Mouse (Mus musculus): ENCODE data around the gene Gm11634. TPM values are rescaled to one million over a fixed set of nuclear protein-coding genes. Genes with fewer than 3 reads are reported as not detected.
A peak's percentile ranks its signal among the peaks of the same experiment; 100 is the strongest.
"Not testable (repeated sequence)": the region's sequence is repeated elsewhere in the genome, so short reads cannot be mapped to it uniquely, and the experiment has no call there.

Gm11634 gene
- polyA plus RNA-seq, 1 experiment from 2014 or later: not detected

- H3K4me3 ChIP-seq: peak overlapping the region; percentile 53
- H3K27ac ChIP-seq; H3K9me3 ChIP-seq (replicated peaks); ATAC-seq; H3K27me3 ChIP-seq: not testable (repeated sequence)
- WGBS: 73% methylated on average over 4 of the region's 5 CpGs
- H3K4me2 ChIP-seq: peak overlapping the region; percentile 80
- H3K36me3 ChIP-seq (ENCODE audit: poor library complexity, severe bottlenecking): peaks cover 11% of the 10 kb centered on the region; the same call in 1 of the 2 replicates
- peak overlapping the region; percentile 71; the same call in 1 of the 2 replicates for H3K9ac ChIP-seq
- H3K4me1 ChIP-seq: peaks cover 11% of the 10 kb centered on the region
Measured at GRCm38 (mm10) chr11:101628733-101629417, 29.8 kb upstream of the Gm11634 start.

GRCm38 (mm10) chr11:101627857-101628559 is 29.0 kb upstream of the Gm11634 start:
- peak; percentile 64 for ATAC-seq
- H3K4me1 ChIP-seq: peaks cover 11% of the 10 kb centered on the region

GRCm38 (mm10) chr11:101626995-101627856 is 28.2 kb upstream of the Gm11634 start, which contains the start of gene Rdm1:
Gene Rdm1 (plus strand): TSS chr11:101627195.
- peak within 1 kb of the TSS; percentile 91 for H3K27ac ChIP-seq
- H3K9me3 ChIP-seq (replicated peaks): no peaks in the 10 kb centered on the region
- H3K4me3 ChIP-seq: peak within 1 kb of the TSS; percentile 53
- H3K27me3 ChIP-seq: no peaks in the 10 kb centered on the region
- WGBS: under 1% methylated on average over 34 of the region's 34 CpGs
- H3K4me1 ChIP-seq: peaks cover 11% of the 10 kb centered on the region
- no peaks in the 10 kb centered on the region for H3K36me3 ChIP-seq (ENCODE audit: poor library complexity, severe bottlenecking)
- ATAC-seq: peak; percentile 91
- peak within 1 kb of the TSS; percentile 71 for H3K9ac ChIP-seq
- H3K4me2 ChIP-seq: peak within 1 kb of the TSS; percentile 80

More at GRCm38 (mm10) chr11:101627857-101628559, 29.0 kb upstream of the Gm11634 start:
- H3K4me2 ChIP-seq: peak overlapping the region; percentile 80
- H3K9ac ChIP-seq: peak overlapping the region; percentile 71
- H3K9me3 ChIP-seq (replicated peaks): no peaks in the 10 kb centered on the region
- H3K36me3 ChIP-seq (ENCODE audit: poor library complexity, severe bottlenecking): 0 out of 2 replicates have a peak, but pooled peaks cover 2% of the 10 kb centered on the region
- H3K27me3 ChIP-seq: no peaks in the 10 kb centered on the region
- peak overlapping the region; percentile 53 for H3K4me3 ChIP-seq
- peak overlapping the region; percentile 91 for H3K27ac ChIP-seq
- WGBS: under 1% methylated on average over 33 of the region's 33 CpGs

- H3K4me2 ChIP-seq: peak overlapping the region; percentile 80
- peaks cover 11% of the 10 kb centered on the region for H3K4me1 ChIP-seq
- H3K27me3 ChIP-seq: no peaks in the 10 kb centered on the region
- H3K9ac ChIP-seq: peak overlapping the region; percentile 61
- peak overlapping the region; percentile 91 for H3K27ac ChIP-seq
- 6% methylated on average over 8 of the region's 8 CpGs for WGBS
- H3K9me3 ChIP-seq (replicated peaks): no peaks in the 10 kb centered on the region
- peak; percentile 42 for ATAC-seq
- no peaks in the 10 kb centered on the region for H3K36me3 ChIP-seq (ENCODE audit: poor library complexity, severe bottlenecking)
- peak overlapping the region; percentile 53 for H3K4me3 ChIP-seq
Measured at GRCm38 (mm10) chr11:101626649-101626994, 27.6 kb upstream of the Gm11634 start.

GRCm38 (mm10) chr11:101620022-101620655 is 21.1 kb upstream of the Gm11634 start:
- H3K4me2 ChIP-seq; H3K36me3 ChIP-seq (ENCODE audit: poor library complexity, severe bottlenecking); H3K4me3 ChIP-seq; H3K27ac ChIP-seq; H3K27me3 ChIP-seq; ATAC-seq; H3K9me3 ChIP-seq (replicated peaks); H3K9ac ChIP-seq: not testable (repeated sequence)
- peaks cover 27% of the 10 kb centered on the region for H3K4me1 ChIP-seq
- 88% methylated on average over 11 of the region's 11 CpGs for WGBS

- WGBS: 74% methylated on average over 3 of the region's 3 CpGs
- peak overlapping the region; percentile 49; the same call in 1 of the 2 replicates for H3K27ac ChIP-seq
- no peaks in the 10 kb centered on the region for H3K36me3 ChIP-seq (ENCODE audit: poor library complexity, severe bottlenecking)
- no peak overlapping the region for H3K9ac ChIP-seq
- H3K9me3 ChIP-seq (replicated peaks): no peaks in the 10 kb centered on the region
- ATAC-seq: no peak
- no peak overlapping the region for H3K4me3 ChIP-seq
- peak overlapping the region; percentile 50; the same call in 1 of the 2 replicates for H3K4me2 ChIP-seq
- H3K27me3 ChIP-seq: no peaks in the 10 kb centered on the region
- H3K4me1 ChIP-seq: peaks cover 37% of the 10 kb centered on the region
Measured at GRCm38 (mm10) chr11:101618596-101618995, 19.5 kb upstream of the Gm11634 start.

GRCm38 (mm10) chr11:101617849-101618248 is 18.8 kb upstream of the Gm11634 start:
- H3K4me2 ChIP-seq: peak overlapping the region; percentile 50
- peak overlapping the region; percentile 34; the same call in 1 of the 2 replicates for H3K9ac ChIP-seq
- no peaks in the 10 kb centered on the region for H3K36me3 ChIP-seq (ENCODE audit: poor library complexity, severe bottlenecking)
- peak overlapping the region; percentile 9; the same call in 1 of the 2 replicates for H3K4me3 ChIP-seq
- WGBS: 1% methylated on average over 8 of the region's 8 CpGs
- H3K9me3 ChIP-seq (replicated peaks): no peaks in the 10 kb centered on the region
- H3K27me3 ChIP-seq: no peaks in the 10 kb centered on the region
- peak overlapping the region; percentile 87 for H3K27ac ChIP-seq
- ATAC-seq: peak; percentile 84
- H3K4me1 ChIP-seq: peaks cover 43% of the 10 kb centered on the region

- peak overlapping the region; percentile 50 for H3K4me2 ChIP-seq
- peak overlapping the region; percentile 34; the same call in 1 of the 2 replicates for H3K9ac ChIP-seq
- peaks cover 43% of the 10 kb centered on the region for H3K4me1 ChIP-seq
- ATAC-seq: peak; percentile 78
- H3K9me3 ChIP-seq (replicated peaks): no peaks in the 10 kb centered on the region
- no peaks in the 10 kb centered on the region for H3K27me3 ChIP-seq
- 17% methylated on average over 18 of the region's 18 CpGs for WGBS
- H3K36me3 ChIP-seq (ENCODE audit: poor library complexity, severe bottlenecking): no peaks in the 10 kb centered on the region
- H3K27ac ChIP-seq: peak overlapping the region; percentile 87
- peak overlapping the region; percentile 9; the same call in 1 of the 2 replicates for H3K4me3 ChIP-seq
Measured at GRCm38 (mm10) chr11:101616948-101617767, 18.1 kb upstream of the Gm11634 start.

GRCm38 (mm10) chr11:101616104-101616503 is 17.0 kb upstream of the Gm11634 start:
- Histone ChIP-seq H3K4me1 (peaks cover 43% of the 10 kb centered on the region), H3K9me3 (replicated peaks) (no peaks in the 10 kb centered on the region), H3K27ac (peak overlapping the region; percentile 35), H3K4me3 (no peak overlapping the region), H3K27me3 (no peaks in the 10 kb centered on the region), H3K36me3 (ENCODE audit: poor library complexity, severe bottlenecking) (no peaks in the 10 kb centered on the region), H3K4me2 (no peak overlapping the region; the same call in 1 of the 2 replicates), H3K9ac (no peak overlapping the region)
- no peak for ATAC-seq
- WGBS: 93% methylated on average over 8 of the region's 8 CpGs

GRCm38 (mm10) chr11:101615380-101615779 is 16.3 kb upstream of the Gm11634 start:
- H3K27ac ChIP-seq: no peak overlapping the region

More at GRCm38 (mm10) chr11:101615380-101615779, 16.3 kb upstream of the Gm11634 start:
- no peak overlapping the region for H3K4me3 ChIP-seq
- H3K9ac ChIP-seq: no peak overlapping the region
- H3K4me2 ChIP-seq: no peak overlapping the region
- no peaks in the 10 kb centered on the region for H3K9me3 ChIP-seq (replicated peaks)
- H3K27me3 ChIP-seq: no peaks in the 10 kb centered on the region
- WGBS: 90% methylated on average over 6 of the region's 6 CpGs
- peaks cover 50% of the 10 kb centered on the region for H3K4me1 ChIP-seq
- no peak for ATAC-seq
- H3K36me3 ChIP-seq (ENCODE audit: poor library complexity, severe bottlenecking): no peaks in the 10 kb centered on the region

Measured in forebrain, embryonic 13.5 days (tissue).